Mouse (Mus musculus): ENCODE results near the gene Armh3.

The Armh3 gene

DNA sequence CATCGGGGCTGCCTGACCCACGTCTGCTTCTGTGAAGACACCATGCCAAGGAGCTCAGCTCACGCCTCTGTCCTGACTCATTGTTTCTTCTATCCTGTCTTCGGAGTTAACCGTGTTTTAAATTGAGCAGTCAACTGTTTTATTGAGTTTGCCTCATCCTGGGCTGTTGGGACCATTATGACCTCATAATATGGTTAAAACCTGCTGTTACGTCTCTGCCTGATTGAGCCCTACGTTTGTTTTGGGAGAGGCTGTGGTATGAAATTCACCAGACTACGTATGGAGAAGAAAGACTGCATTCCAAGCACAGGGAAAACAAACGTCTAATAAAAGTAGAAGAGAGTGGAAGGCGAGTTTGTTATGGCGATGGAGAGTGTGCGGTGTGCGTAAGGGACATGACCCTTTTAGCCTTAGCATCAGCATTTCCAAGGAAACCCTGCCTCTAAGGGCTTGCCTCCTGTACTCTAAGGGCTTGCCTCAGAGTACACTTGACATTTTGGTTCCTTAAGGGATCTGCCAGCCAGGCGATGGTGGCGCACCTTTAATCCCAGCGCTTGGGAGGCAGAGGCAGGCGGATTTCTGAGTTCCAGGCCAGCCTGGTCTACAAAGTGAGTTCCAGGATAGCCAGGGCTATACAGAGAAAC, 214.2 kb downstream of the Armh3 start:
- peak in 1 of 2 experiments; percentile 22 for DNase-seq

GRCm38 (mm10) chr19:45783181-45783932, 214.9 kb downstream of the Armh3 start, which contains the start of gene Mgea5:
Gene Mgea5 (minus strand): TSS chr19:45783837.
- peak; percentile 98 to 99 for DNase-seq

GRCm38 (mm10) chr19:45782315-45783001, 215.8 kb downstream of the Armh3 start:
- DNase-seq: peak; percentile 72 to 81

GRCm38 (mm10) chr19:45781676-45782075, 216.6 kb downstream of the Armh3 start:
- no peak for DNase-seq

GRCm38 (mm10) chr19:45780350-45780915, 217.9 kb downstream of the Armh3 start:
- no peak for DNase-seq

DNA sequence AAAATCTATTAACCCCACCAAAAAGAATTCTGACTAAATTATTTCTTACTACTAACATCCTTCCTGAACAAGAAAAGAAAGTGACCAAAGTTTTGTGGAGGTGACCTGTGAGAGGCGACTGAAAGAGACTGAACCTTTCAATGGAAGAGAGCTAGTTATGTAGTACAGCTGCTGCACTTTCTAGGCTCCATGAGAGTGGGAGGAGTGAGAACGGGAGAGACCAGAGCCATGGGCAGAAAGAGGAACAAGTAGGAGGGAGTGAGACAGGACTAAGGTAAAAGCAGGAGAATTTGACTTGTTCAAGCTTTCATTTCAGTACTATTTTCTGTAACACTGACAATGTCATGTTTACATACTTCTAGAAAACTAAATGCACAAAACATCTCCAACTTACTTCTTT, 222.8 kb downstream of the Armh3 start:
- no peak for DNase-seq

GRCm38 (mm10) chr19:45771501-45771900, 226.8 kb downstream of the Armh3 start:
- DNase-seq: no peak
